Mouse (Mus musculus) liver, adult 2 months (tissue): ENCODE measurements at regions not wholly inside any gene's neighbourhood (a gene's known extent, or its start where the extent isn't known, plus 50 kb on each side); places are given as distances from the start of the nearest gene placed in this dataset.

ENCODE experiments used
- DNase-seq: peaks from one replicate; pipeline ENCODE4 v3.0.0-alpha.2; 2011; ENCODE audit warnings: low read depth, low spot score; ENCODE audit errors: extremely low read depth
- H3K27ac ChIP-seq: fragments of 200-500 bp; replicated peaks from 2 replicates; pipeline ENCODE4 v1.5.1; 2012; ENCODE audit warnings: low read depth, mild to moderate bottlenecking, control low read depth, inconsistent platforms, low read length; ENCODE audit not compliant: insufficient read depth
- H3K27me3 ChIP-seq: fragments of 200-500 bp; 2 replicates; pipeline ENCODE4 v1.6.1; 2012; ENCODE audit warnings: mild to moderate bottlenecking, moderate library complexity, low read length, inconsistent platforms; ENCODE audit not compliant: control insufficient read depth, insufficient read depth
- H3K36me3 ChIP-seq: fragments of 200-500 bp; 2 replicates; pipeline ENCODE4 v1.6.1; 2012; ENCODE audit warnings: low read length, inconsistent platforms; ENCODE audit not compliant: control insufficient read depth, insufficient read depth
- H3K4me1 ChIP-seq: fragments of 200-500 bp; 2 replicates; pipeline ENCODE4 v1.6.1; 2011; ENCODE audit warnings: low read length; ENCODE audit not compliant: control insufficient read depth, insufficient read depth
- H3K4me3 ChIP-seq: fragments of 200-500 bp; 2 replicates; pipeline ENCODE4 v1.5.1; 2011; ENCODE audit warnings: low read depth, mild to moderate bottlenecking, control low read depth, low read length, moderate library complexity; ENCODE audit not compliant: insufficient read depth
- H3K79me2 ChIP-seq: fragments of 200-500 bp; 2 replicates; pipeline ENCODE4 v1.6.1; 2012; ENCODE audit warnings: inconsistent platforms, mild to moderate bottlenecking, low read length, moderate library complexity; ENCODE audit not compliant: control insufficient read depth, insufficient read depth
- H3K9ac ChIP-seq: fragments of 200-500 bp; 2 replicates; pipeline ENCODE4 v1.6.1; 2012; ENCODE audit warnings: low read depth, mild to moderate bottlenecking, control low read depth, inconsistent platforms, low read length
- CTCF ChIP-seq: fragments of 200-500 bp; IDR thresholded peaks from 2 replicates; pipeline ENCODE4 v1.5.1; 2011; ENCODE audit warnings: low read depth, low read length, control low read depth
- POLR2A ChIP-seq: fragments of 200-500 bp; IDR thresholded peaks from 2 replicates; pipeline ENCODE4 v1.6.1; 2011; ENCODE audit warnings: low read length, control low read depth; ENCODE audit not compliant: insufficient read depth; ENCODE audit errors: extremely low read depth
- WGBS: fragments of 180-500 bp; shearing (Covaris S2); methylation state at CpG from one replicate; pipeline ENCODE4 v1.1.7; 2018; 5-methylcytosine and 5-hydroxymethylcytosine counted together

DNA sequence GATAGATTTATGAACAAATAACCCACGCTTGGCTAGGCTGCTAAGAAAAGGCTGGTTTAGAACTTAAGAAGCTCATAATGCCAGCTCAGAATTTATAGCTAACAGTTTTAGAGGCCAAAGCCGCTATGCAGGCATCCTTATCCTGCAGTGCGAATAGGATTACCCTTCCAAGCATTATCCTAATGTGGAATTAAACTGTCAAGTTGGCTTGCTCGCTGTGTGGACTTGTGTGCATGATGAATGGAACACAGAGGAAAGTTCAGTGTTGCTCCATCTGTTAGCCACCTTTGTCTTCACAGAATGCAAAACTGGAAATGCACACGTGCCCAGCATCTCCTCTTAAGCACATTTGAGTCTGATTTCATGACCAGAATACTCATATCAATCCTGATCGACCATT, 933.8 kb downstream of the Pcdh18 start:
- H3K27me3 ChIP-seq = no peaks in the 10 kb centered on the region
- H3K79me2 ChIP-seq = no peaks in the 10 kb centered on the region
- TF ChIP-seq POLR2A (no peak), CTCF (no peak)
- 61% methylated on average over 6 of the region's 6 CpGs for WGBS
- H3K4me3 ChIP-seq = no peak overlapping the region
- DNase-seq = no peak
- no peaks in the 10 kb centered on the region for H3K4me1 ChIP-seq
- no peak overlapping the region for H3K9ac ChIP-seq
- no peak overlapping the region for H3K27ac ChIP-seq
- no peaks in the 10 kb centered on the region for H3K36me3 ChIP-seq

- TF ChIP-seq CTCF = no peak
- TF ChIP-seq POLR2A = no peak
- Histone ChIP-seq H3K4me3 (no peak overlapping the region), H3K27ac (no peak overlapping the region), H3K27me3 (no peaks in the 10 kb centered on the region), H3K9ac (no peak overlapping the region), H3K4me1 (no peaks in the 10 kb centered on the region), H3K79me2 (no peaks in the 10 kb centered on the region), H3K36me3 (no peaks in the 10 kb centered on the region)
- WGBS = 74% methylated on average over 5 of the region's 5 CpGs
- no peak for DNase-seq
Measured at GRCm38 (mm10) chr3:48804398-48804797, 952.7 kb downstream of the Pcdh18 start.

GRCm38 (mm10) chr3:48771709-48772108, 985.4 kb downstream of the Pcdh18 start:
- no peaks in the 10 kb centered on the region for H3K36me3 ChIP-seq
- no peak overlapping the region for H3K27ac ChIP-seq
- H3K9ac ChIP-seq = no peak overlapping the region
- WGBS = 53% methylated on average over 4 of the region's 4 CpGs
- DNase-seq = peak; percentile 63
- no peaks in the 10 kb centered on the region for H3K27me3 ChIP-seq
- TF ChIP-seq POLR2A (no peak), CTCF (no peak)
- H3K4me3 ChIP-seq = no peak overlapping the region
- H3K4me1 ChIP-seq = no peaks in the 10 kb centered on the region; the same call in 1 of the 2 replicates
- H3K79me2 ChIP-seq = no peaks in the 10 kb centered on the region
